Mouse (Mus musculus) left cerebral cortex, adult 8-10 months (tissue): ENCODE data around the gene Bend4. TPM values are rescaled to one million over a fixed set of nuclear protein-coding genes. Genes with fewer than 3 reads are reported as not detected.

Experiments
- DNase-seq, 2 experiments: peaks; one replicate each; pipeline ENCODE4 v3.0.0; 2022; ENCODE audit warnings: low spot score in 2 of 2
- total RNA-seq, 4 experiments: library from RNA; stranded (reverse); gene quantifications; 2 replicates each; pipeline ENCODE4 v1.2.4; 2022

Gene Bend4
- total RNA-seq, 4 experiments from 2014 or later = 6.3 to 7.2 (median 7.0) TPM

DNA sequence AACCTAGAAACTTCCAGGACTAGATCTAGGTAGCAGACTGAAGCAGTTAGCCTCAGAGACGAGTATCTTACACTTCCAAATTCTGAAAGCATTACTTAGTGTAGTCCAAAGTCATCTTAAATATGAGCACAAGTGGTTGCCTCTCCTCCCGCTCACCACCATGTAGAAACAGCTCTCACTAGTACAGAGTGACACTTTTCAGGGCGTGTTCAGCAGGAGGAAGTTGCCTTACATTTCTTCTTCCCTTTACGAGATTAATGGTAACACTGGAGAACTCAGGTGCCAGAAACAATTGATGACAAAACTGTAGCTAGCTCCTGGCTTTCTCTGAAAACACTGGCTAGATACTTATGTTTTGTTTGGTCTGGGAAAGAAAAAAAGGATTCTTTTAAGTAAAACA, 8.7 kb downstream of the Bend4 start:
- DNase-seq = no peak

DNA sequence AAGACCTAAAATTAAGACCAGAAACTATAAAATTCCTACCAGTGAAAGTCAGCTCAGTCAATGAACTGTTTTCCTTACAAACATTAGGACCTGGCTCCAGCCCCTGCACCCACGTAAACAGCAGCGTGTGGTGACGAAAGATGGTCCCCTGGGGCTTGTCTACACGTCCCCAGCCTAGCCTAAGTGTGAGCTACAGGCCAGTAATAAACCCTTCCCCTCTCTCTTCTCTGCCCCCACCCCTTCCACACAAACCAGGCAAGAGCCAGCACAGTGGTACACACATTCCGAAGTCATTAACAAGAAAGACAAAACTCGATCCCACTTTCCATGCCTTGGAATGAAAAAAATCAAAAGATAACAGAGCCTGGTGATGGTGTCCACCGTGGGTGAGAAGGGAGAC, 16.6 kb downstream of the Bend4 start:
- DNase-seq = no peak

GRCm38 (mm10) chr5:67410426-67410825, 17.7 kb downstream of the Bend4 start:
- DNase-seq = no peak

DNA sequence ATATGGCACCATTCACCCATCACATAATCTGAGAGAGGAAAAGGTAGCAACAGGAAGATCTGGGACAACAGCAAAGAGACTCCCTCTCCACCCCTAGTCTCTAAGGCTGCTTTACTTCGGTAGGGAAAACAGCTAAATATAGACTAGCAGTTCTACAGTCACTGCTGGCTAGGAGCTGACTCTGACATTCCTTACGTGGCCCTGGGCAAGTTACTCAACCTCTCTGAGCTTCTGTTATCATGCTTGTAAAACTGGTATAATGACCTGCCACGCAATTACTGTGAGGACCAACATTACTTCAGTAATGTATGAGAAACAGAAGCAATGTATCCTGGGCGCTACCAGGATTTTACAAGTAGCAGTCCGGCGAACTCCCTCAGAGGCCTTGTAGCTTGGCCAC, 19.7 kb downstream of the Bend4 start:
- DNase-seq = no peak

GRCm38 (mm10) chr5:67404919-67405318, 23.2 kb downstream of the Bend4 start:
- DNase-seq = no peak

- DNase-seq = no peak
Observed at GRCm38 (mm10) chr5:67404380-67404779, 23.7 kb downstream of the Bend4 start.

- no peak for DNase-seq
Observed at GRCm38 (mm10) chr5:67401612-67402011, 26.5 kb downstream of the Bend4 start.

GRCm38 (mm10) chr5:67400608-67401480, 27.3 kb downstream of the Bend4 start:
- no peak for DNase-seq

DNA sequence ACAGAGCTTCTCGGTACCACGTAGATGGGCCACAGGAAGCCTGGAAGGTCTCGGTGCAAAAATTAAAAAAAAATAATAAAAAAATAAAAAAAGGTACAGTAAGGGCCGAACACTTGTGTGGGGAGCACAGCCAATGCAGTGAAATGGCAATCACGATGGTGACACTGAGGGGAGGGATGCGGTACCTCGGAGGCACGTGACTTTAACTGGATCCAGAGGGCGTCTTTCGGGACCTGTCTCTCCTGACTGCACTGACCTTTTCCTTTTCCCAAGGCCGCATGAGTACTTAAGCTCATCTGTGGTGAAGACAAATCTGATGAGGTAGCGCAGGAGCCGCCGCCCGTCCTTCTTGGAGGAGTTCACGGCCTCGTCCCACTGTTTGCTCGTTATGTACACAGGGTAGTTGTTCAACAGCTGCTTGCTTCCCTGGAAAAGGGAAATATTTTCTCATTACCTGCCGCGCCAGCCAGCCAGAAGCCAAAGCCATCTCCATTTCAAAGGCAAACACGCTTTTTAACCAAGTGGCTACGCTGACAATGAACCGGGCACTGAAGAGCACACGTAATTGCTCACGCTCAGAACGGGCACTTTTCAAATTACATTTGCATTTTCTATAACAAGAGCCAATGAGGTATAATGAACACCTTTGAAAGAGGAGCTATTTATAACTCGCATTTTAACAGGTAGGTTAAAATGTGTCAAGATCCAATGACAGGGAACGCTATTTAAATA, 28.1 kb downstream of the Bend4 start:
- no peak for DNase-seq

GRCm38 (mm10) chr5:67397186-67397585, 30.9 kb downstream of the Bend4 start:
- no peak for DNase-seq

- DNase-seq = no peak
Observed at GRCm38 (mm10) chr5:67395211-67395851, 32.8 kb downstream of the Bend4 start.

DNA sequence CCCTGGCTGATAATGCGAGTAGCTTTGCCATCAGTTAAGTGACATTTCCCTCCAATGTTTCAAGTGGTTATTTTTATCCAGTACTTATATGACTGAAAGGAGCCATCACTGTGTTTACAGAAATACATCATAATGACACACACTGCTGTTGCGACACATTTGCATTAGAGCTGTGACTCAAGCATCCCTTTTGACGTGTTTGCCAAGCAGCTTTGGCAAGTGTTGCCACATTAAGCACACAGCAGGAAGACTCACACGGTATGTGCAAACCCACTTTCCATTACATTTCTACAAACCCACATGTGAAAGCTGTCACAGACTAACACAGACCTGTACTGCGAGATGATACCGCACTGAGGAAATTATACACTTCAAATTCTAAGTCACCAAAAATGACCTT, 34.2 kb downstream of the Bend4 start:
- DNase-seq = no peak

DNA sequence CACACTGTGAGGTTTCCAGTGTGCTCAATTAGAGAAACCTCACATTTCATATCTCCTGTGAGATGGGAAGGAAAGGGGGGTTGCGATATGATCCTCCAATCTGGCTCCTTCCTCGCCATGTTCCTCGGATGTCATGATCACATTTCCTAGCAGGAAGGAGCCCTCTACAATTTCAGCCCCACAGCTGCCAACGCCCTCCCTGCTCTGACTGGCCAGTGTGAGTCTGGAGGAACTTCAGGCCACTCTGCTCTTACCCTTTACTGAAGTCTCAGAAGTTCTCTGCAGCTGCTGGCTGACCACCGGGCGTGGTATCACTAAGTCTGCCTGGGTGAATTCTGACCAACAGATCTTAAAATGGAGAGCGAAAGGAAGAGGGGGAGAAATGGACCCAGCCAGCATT, 45.6 kb downstream of the Bend4 start:
- no peak for DNase-seq

DNA sequence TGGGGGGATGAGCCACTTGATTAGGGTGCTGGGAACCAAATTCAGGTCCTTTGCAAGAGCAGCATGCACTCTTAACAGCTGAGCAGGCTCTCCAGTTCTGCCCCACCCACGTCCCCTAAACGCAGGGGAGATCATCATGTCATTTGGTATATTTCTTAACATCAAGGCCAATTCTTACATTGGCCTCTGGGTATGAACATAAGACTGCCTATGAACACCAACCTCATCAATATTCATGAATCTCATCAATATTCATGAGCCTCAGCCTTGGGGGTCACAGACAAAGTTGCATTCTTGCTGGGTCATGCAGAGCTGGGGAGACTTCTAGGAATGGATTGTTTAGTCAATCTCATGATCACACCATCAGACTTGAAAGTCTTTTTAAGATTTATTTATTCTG, 46.4 kb downstream of the Bend4 start:
- DNase-seq = no peak

GRCm38 (mm10) chr5:67377044-67377621, 51.0 kb downstream of the Bend4 start:
- DNase-seq = no peak

DNA sequence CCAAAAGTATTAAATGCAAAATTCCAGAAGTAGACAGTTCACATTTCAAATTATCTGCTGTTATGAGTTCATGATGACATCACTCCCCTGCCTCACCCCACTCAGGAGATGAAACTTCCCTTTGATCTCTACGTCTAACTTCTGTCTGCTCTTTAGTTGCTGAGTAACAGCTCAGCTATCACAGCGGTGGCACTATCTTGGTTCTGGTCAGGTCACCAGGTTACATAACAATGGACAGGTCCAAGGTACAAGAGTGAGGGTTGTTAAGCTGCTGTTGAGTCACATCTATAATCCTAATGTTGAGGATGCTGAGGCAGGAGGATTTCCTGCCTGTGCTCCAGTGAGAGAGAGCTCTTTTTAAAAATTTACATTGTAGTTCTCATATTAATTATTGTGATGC, 65.2 kb downstream of the Bend4 start:
- no peak for DNase-seq

DNA sequence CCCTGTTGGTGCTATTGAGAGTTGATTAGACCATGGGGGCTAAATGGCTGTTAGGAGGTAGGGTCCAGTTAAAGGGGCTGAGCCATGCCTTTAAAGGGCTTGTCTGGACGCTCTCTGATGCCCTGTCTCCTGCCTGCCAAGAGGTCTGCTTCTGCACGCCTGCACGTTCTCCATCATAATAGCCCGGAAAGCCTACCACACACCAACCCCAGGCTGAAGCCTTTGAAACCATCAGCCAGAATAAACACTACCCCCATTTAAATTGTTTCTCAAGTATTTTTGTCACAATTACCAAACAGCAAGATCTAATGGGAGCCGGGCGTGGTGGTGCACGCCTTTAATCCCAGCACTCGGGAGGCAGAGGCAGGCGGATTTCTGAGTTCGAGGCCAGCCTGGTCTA, 65.8 kb downstream of the Bend4 start:
- no peak for DNase-seq

GRCm38 (mm10) chr5:67348949-67349348, 79.2 kb downstream of the Bend4 start:
- DNase-seq = peak; percentile 22 to 70

DNA sequence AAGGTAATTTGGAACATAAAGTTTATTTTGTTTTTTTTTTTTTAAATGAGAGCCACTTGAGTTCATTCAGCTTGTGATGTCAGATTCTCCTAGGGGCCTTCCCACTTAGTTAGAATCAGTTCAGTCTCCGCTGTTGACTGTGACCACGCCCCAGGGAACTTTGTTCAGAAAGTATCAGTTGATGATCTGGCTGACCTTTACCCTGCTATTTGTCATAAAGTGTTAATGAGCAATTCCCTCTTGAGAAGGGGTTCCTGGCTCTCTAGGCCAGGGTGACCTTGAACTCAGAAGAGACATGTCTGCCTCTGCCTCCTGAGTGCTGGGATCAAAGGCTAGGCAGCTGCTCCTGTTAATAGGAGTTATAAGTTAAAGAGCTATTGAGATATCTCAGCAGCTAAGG, 81.0 kb downstream of the Bend4 start:
- DNase-seq = no peak
